Mouse (Mus musculus): ENCODE measurements around the gene Zyx. TPM values are rescaled to one million over a fixed set of nuclear protein-coding genes. Genes with fewer than 3 reads are reported as not detected.

Gene Zyx
- polyA plus RNA-seq, 1 experiment from 2014 or later: 37.1 TPM

DNA sequence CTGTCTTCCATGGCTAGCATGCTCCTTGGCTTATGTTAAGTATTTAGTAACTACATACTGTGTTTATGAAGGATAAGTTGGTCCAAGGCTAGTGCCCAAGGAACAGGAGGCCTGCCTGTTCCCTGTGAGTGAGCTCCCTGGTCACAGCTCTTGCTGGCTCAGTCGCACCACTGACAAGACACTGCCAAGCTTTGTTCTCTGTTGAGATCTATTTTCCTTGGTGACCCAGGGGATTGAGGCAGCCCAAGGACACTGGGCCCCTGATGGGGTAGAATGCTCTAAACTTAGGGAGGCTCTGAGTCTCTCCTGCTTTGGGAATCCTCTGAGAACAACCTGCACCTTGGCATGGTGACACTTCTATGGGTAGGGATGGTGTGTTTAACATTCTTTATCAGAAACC is 12.6 kb downstream of the Zyx start:
- Histone ChIP-seq H3K9me3 (ENCODE audit: control insufficient read depth, low read length) (no peaks in the 10 kb centered on the region), H3K27ac (ENCODE audit: low read length) (no peak overlapping the region), H3K27me3 (replicated peaks; ENCODE audit: control insufficient read depth, insufficient read depth, low read length) (no peaks in the 10 kb centered on the region), H3K4me3 (replicated peaks; ENCODE audit: low read length) (no peak overlapping the region), H3K4me1 (replicated peaks; ENCODE audit: control insufficient read depth, insufficient read depth, low read length) (no peaks in the 10 kb centered on the region), H3K9ac (replicated peaks; ENCODE audit: low read depth, low read length) (no peak overlapping the region), H3K36me3 (ENCODE audit: control insufficient read depth, insufficient read depth) (0 out of 2 replicates have a peak, but pooled peaks cover 3% of the 10 kb centered on the region), H3K4me2 (ENCODE audit: low read length) (no peak overlapping the region)
- 61% methylated on average over 1 of the region's 1 CpGs for WGBS
- no peak for ATAC-seq

DNA sequence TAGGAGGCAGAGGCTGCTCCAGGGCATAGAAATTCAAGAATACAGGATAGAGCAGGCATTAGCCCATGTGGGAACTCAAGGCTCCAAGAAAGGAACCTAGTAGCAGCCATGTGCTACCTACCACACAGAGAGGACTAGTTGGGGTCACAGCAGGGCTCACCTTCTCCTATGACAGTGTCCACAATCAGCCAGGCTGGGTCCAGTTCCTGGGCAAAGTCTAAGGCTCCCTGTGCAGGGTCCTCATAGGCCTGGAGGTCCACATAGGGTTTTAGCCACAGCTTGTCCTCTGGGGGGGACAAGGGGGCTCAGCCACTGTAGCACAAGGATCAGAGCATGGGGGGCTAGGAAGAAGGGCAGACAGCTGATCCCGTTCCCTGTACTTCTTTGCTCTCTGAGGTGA is 13.1 kb downstream of the Zyx start:
- H3K27ac ChIP-seq (ENCODE audit: low read length): no peak overlapping the region
- H3K36me3 ChIP-seq (ENCODE audit: control insufficient read depth, insufficient read depth): 0 out of 2 replicates have a peak, but pooled peaks cover 3% of the 10 kb centered on the region
- no peaks in the 10 kb centered on the region for H3K27me3 ChIP-seq (replicated peaks; ENCODE audit: control insufficient read depth, insufficient read depth, low read length)
- H3K9ac ChIP-seq (replicated peaks; ENCODE audit: low read depth, low read length): no peak overlapping the region
- no peak for ATAC-seq
- no peak overlapping the region for H3K4me3 ChIP-seq (replicated peaks; ENCODE audit: low read length)
- 68% methylated on average over 1 of the region's 1 CpGs for WGBS
- H3K4me2 ChIP-seq (ENCODE audit: low read length): no peak overlapping the region
- H3K4me1 ChIP-seq (replicated peaks; ENCODE audit: control insufficient read depth, insufficient read depth, low read length): no peaks in the 10 kb centered on the region
- no peaks in the 10 kb centered on the region for H3K9me3 ChIP-seq (ENCODE audit: control insufficient read depth, low read length)

DNA sequence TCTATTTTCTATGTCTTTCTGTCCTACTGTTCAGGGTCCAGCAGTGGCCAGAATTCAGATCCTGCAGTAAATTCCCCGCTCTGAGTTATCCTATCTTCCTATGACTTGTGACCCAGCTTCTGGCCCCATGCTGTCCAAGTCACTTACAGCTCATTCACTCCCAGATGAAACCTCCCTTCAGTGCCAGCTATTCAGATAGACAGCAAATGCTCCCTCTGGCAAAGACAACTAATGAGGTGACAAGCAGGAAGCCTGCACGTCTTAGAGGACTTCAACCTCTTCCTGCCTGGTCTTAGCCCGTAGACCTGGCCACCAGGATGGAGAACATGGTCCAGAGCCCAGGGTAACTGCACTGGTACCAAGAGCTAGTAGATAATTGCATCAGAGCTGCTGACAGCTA is 13.5 kb downstream of the Zyx start:
- Histone ChIP-seq H3K4me1 (replicated peaks; ENCODE audit: control insufficient read depth, insufficient read depth, low read length) (no peaks in the 10 kb centered on the region), H3K36me3 (ENCODE audit: control insufficient read depth, insufficient read depth) (no peaks in the 10 kb centered on the region), H3K4me2 (ENCODE audit: low read length) (no peak overlapping the region), H3K4me3 (replicated peaks; ENCODE audit: low read length) (no peak overlapping the region), H3K9ac (replicated peaks; ENCODE audit: low read depth, low read length) (no peak overlapping the region), H3K27me3 (replicated peaks; ENCODE audit: control insufficient read depth, insufficient read depth, low read length) (no peaks in the 10 kb centered on the region), H3K9me3 (ENCODE audit: control insufficient read depth, low read length) (no peaks in the 10 kb centered on the region), H3K27ac (ENCODE audit: low read length) (no peak overlapping the region)
- ATAC-seq: no peak
- WGBS: 39% methylated on average over 3 of the region's 3 CpGs

DNA sequence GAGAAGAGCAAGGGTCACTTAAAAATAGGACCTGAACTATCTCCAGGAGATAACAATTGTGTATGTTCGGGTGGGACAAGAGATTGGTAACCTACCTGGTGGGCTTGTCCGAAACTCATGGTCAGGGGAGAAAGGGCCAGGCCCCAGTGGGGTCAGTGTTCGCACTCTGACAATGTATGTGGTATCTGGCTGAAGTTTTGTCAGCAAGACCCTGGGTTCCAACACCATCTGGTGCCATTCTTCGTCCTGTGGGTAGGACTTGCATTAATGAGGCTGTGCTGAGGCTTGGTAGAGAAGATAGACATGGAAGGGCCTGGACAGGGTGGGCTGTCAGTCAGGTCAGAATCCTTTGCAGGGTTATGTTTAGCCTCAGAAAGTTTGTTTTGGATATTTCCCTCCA is 14.6 kb downstream of the Zyx start:
- Histone ChIP-seq H3K4me2 (ENCODE audit: low read length) (no peak overlapping the region), H3K9ac (replicated peaks; ENCODE audit: low read depth, low read length) (no peak overlapping the region), H3K4me3 (replicated peaks; ENCODE audit: low read length) (no peak overlapping the region), H3K27me3 (replicated peaks; ENCODE audit: control insufficient read depth, insufficient read depth, low read length) (no peaks in the 10 kb centered on the region), H3K4me1 (replicated peaks; ENCODE audit: control insufficient read depth, insufficient read depth, low read length) (no peaks in the 10 kb centered on the region), H3K36me3 (ENCODE audit: control insufficient read depth, insufficient read depth) (no peaks in the 10 kb centered on the region), H3K9me3 (ENCODE audit: control insufficient read depth, low read length) (no peaks in the 10 kb centered on the region), H3K27ac (ENCODE audit: low read length) (no peak overlapping the region)
- ATAC-seq: no peak
- WGBS: 90% methylated on average over 4 of the region's 4 CpGs

DNA sequence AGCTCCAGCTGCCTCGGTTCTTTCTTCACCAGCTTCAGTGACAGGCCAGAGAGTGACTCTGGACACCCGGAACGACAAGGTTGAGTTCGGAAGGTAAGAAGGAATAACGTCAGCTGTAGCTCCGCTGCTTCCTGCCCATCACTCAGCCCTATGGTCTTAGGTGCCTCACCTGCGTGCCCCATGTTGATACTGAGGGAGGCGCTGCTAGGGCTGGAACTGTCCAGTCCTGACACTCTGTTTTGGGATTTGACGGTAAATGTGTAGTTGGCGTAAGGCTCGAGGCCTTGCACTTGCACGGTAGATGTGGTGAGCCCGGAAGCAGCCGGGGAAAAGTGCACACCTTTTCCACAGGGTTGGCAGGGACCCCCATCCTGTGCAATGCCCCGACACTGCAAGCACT is 15.2 kb downstream of the Zyx start:
- no peak; the same call in 1 of the 2 replicates for ATAC-seq

DNA sequence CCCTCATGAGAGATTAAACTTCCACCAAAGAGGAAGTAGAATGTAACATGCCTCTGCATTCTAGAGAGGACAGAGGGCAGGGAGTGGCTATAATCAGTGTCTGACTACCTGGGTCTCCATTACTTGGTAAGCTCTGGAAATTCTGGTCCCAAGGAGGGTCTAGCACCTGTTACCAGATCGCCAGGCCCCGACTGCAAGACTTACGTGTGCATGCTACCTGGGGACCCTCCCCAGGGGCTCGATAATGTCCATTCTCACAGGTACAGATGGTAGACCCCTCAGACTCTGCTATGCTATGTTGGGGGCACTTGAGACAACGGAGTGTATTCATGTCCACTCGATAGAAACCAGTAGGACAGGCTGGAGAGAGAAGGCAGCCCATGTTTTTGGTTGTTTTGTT is 15.8 kb downstream of the Zyx start:
- 90% methylated on average over 6 of the region's 6 CpGs for WGBS
- Histone ChIP-seq H3K9ac (replicated peaks; ENCODE audit: low read depth, low read length) (no peak overlapping the region), H3K4me3 (replicated peaks; ENCODE audit: low read length) (no peak overlapping the region), H3K36me3 (ENCODE audit: control insufficient read depth, insufficient read depth) (no peaks in the 10 kb centered on the region), H3K27ac (ENCODE audit: low read length) (no peak overlapping the region), H3K27me3 (replicated peaks; ENCODE audit: control insufficient read depth, insufficient read depth, low read length) (no peaks in the 10 kb centered on the region), H3K4me1 (replicated peaks; ENCODE audit: control insufficient read depth, insufficient read depth, low read length) (no peaks in the 10 kb centered on the region), H3K9me3 (ENCODE audit: control insufficient read depth, low read length) (no peaks in the 10 kb centered on the region), H3K4me2 (ENCODE audit: low read length) (no peak overlapping the region)
- no peak for ATAC-seq

More for the DNA sequence above, 15.2 kb downstream of the Zyx start:
- Histone ChIP-seq H3K27me3 (replicated peaks; ENCODE audit: control insufficient read depth, insufficient read depth, low read length) (no peaks in the 10 kb centered on the region), H3K27ac (ENCODE audit: low read length) (no peak overlapping the region), H3K4me3 (replicated peaks; ENCODE audit: low read length) (no peak overlapping the region), H3K9me3 (ENCODE audit: control insufficient read depth, low read length) (no peaks in the 10 kb centered on the region), H3K4me2 (ENCODE audit: low read length) (no peak overlapping the region), H3K9ac (replicated peaks; ENCODE audit: low read depth, low read length) (no peak overlapping the region), H3K36me3 (ENCODE audit: control insufficient read depth, insufficient read depth) (no peaks in the 10 kb centered on the region), H3K4me1 (replicated peaks; ENCODE audit: control insufficient read depth, insufficient read depth, low read length) (no peaks in the 10 kb centered on the region)
- 90% methylated on average over 15 of the region's 15 CpGs for WGBS

DNA sequence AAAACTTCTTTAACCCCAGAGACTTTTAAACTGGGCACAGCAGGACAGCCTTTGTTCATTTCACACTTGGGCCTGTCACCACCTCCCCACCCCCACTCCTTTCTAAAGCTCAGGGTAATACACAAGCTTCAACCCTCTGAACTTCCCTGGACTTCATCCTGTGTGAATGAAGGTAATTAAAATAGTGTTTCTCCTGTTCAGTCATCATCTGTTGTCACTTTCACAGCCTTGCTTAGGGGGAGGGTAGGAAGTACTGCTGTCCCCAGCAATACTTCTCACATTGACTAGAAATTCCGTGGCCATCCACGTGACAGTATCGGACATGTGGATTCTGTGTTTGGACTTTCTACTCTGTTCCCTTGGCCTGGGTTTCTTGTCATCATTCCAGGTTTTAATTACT is 20.4 kb downstream of the Zyx start:
- WGBS: 7% methylated on average over 3 of the region's 3 CpGs
- ATAC-seq: peak; percentile 18
- peaks cover 10% of the 10 kb centered on the region for H3K4me1 ChIP-seq (replicated peaks; ENCODE audit: control insufficient read depth, insufficient read depth, low read length)
- no peak overlapping the region for H3K27ac ChIP-seq (ENCODE audit: low read length)
- no peak overlapping the region for H3K9ac ChIP-seq (replicated peaks; ENCODE audit: low read depth, low read length)
- no peak overlapping the region for H3K4me3 ChIP-seq (replicated peaks; ENCODE audit: low read length)
- no peaks in the 10 kb centered on the region for H3K9me3 ChIP-seq (ENCODE audit: control insufficient read depth, low read length)
- H3K27me3 ChIP-seq (replicated peaks; ENCODE audit: control insufficient read depth, insufficient read depth, low read length): no peaks in the 10 kb centered on the region; the same call in 1 of the 2 replicates
- H3K36me3 ChIP-seq (ENCODE audit: control insufficient read depth, insufficient read depth): no peaks in the 10 kb centered on the region
- H3K4me2 ChIP-seq (ENCODE audit: low read length): no peak overlapping the region

DNA sequence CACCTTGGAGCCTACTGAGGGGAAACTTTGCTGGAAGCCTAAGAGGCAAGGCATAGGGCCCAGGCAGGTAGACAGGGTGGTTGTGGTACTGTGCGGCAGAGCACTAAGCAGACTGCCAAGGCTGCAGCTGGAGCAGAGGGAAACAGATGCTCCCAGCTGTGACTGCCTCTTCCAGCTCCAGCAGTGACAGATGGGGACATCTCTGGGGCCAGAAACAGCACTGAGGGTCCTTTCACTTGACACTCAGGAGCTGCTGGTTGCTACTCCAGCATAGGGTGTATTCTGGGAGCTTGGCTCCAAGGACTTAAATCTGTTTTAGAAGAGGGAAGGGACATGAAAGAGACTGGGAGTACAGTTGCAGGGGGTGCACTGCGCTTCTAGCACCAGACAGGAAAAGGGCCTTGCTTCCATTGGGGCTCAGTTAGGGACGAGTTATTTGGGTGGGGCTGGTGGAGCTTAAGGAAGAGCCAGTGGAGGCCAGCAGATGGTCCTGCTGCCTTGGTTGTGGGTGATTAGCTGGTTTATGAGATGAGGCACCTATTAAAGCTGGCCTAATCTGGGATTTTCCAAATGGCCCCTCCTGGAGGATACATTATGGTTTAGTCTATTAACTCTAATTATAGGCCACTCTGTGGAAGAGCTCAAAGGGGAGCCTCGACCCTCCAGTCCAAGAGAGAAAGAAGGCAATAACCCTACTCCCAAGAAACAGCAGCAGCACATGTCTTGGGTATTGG is 21.4 kb downstream of the Zyx start:
- ATAC-seq: no peak
- Histone ChIP-seq H3K9ac (replicated peaks; ENCODE audit: low read depth, low read length) (no peak overlapping the region), H3K9me3 (ENCODE audit: control insufficient read depth, low read length) (no peaks in the 10 kb centered on the region), H3K4me2 (ENCODE audit: low read length) (no peak overlapping the region), H3K27ac (ENCODE audit: low read length) (no peak overlapping the region), H3K36me3 (ENCODE audit: control insufficient read depth, insufficient read depth) (no peaks in the 10 kb centered on the region), H3K4me3 (replicated peaks; ENCODE audit: low read length) (no peak overlapping the region), H3K27me3 (replicated peaks; ENCODE audit: control insufficient read depth, insufficient read depth, low read length) (no peaks in the 10 kb centered on the region; the same call in 1 of the 2 replicates), H3K4me1 (replicated peaks; ENCODE audit: control insufficient read depth, insufficient read depth, low read length) (peaks cover 10% of the 10 kb centered on the region)
- WGBS: 42% methylated on average over 4 of the region's 4 CpGs

DNA sequence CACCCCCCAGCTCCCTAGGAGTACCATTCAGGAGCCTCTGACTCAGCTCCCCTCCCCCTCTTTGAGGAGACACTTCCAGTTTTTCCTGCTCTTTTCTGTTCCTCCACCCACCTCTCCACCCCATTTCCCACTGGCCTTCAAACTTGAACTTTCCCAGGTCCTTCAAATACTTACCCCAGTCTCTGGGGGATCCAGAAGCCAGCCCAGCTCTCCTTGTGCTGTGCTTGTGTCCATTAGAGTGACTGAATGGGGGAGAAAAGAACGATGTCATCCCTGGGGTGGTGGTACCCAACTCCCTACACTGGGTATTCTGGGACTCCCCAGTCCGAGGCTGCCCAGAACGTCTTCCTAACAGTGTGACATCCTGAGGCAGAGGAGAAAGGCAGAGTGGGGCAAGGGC is 22.6 kb downstream of the Zyx start:
- Histone ChIP-seq H3K4me1 (replicated peaks; ENCODE audit: control insufficient read depth, insufficient read depth, low read length) (peaks cover 10% of the 10 kb centered on the region), H3K27ac (ENCODE audit: low read length) (no peak overlapping the region), H3K9ac (replicated peaks; ENCODE audit: low read depth, low read length) (no peak overlapping the region), H3K4me3 (replicated peaks; ENCODE audit: low read length) (no peak overlapping the region), H3K9me3 (ENCODE audit: control insufficient read depth, low read length) (no peaks in the 10 kb centered on the region), H3K27me3 (replicated peaks; ENCODE audit: control insufficient read depth, insufficient read depth, low read length) (no peaks in the 10 kb centered on the region; the same call in 1 of the 2 replicates), H3K4me2 (ENCODE audit: low read length) (no peak overlapping the region), H3K36me3 (ENCODE audit: control insufficient read depth, insufficient read depth) (no peaks in the 10 kb centered on the region)
- 8% methylated on average over 3 of the region's 3 CpGs for WGBS
- no peak for ATAC-seq

DNA sequence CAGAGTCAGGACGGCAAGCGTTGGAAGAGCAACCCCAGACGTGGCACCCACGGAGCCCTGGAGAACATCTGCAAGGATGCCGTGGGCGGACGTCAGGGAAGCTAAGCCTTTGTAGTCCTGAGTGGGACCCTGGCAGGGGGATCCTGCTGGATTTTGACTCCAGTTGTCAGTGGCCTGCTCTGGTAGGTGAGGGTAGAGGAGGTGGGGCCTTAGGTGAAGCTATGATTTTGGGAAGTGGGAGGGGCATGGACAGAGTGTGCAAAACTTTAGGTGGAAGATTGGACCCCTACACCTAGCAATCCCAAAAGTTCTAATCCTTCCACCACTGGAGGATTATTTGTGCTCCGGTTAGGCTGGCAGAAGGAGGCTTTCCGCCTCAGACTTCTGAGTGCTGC is 23.0 kb downstream of the Zyx start:
- H3K4me2 ChIP-seq (ENCODE audit: low read length): no peak overlapping the region
- 22% methylated on average over 9 of the region's 9 CpGs for WGBS
- H3K4me3 ChIP-seq (replicated peaks; ENCODE audit: low read length): no peak overlapping the region
- ATAC-seq: no peak
- H3K27me3 ChIP-seq (replicated peaks; ENCODE audit: control insufficient read depth, insufficient read depth, low read length): no peaks in the 10 kb centered on the region; the same call in 1 of the 2 replicates
- H3K27ac ChIP-seq (ENCODE audit: low read length): no peak overlapping the region
- peaks cover 10% of the 10 kb centered on the region for H3K4me1 ChIP-seq (replicated peaks; ENCODE audit: control insufficient read depth, insufficient read depth, low read length)
- H3K9ac ChIP-seq (replicated peaks; ENCODE audit: low read depth, low read length): no peak overlapping the region
- no peaks in the 10 kb centered on the region for H3K36me3 ChIP-seq (ENCODE audit: control insufficient read depth, insufficient read depth)
- no peaks in the 10 kb centered on the region for H3K9me3 ChIP-seq (ENCODE audit: control insufficient read depth, low read length)
